Comparison of ENCODE assay signal across 13 mouse cellular contexts in the genomic region with DNA sequence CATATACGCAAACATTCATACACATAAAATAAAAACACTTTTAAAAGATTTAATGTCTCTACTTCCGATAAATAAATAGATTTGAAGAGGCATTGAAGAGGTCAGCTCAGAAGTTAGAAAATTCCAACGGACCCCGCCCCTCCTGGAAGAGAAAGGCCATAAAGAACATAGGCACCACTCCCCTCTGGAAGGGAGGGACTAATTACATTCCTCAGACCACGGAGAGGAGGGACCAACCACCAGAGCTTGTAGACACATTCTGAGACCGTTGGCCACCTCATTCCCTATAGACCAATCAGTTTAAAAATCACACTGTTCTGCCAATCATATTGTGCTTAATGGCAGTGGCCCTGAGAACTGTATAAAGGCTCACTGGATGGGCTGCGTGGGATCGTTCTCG.
"Had no signal": no experiment of that assay in that cellular context is flagged by ENCODE, and none has a peak within 500 bp of the region (broad histone marks: within the 10 kb centered on the region; RNA-seq: fewer than 3 reads in every experiment).

No protein-coding gene starts in this region.

- DNase-seq: kidney, postnatal 14 days; retina, postnatal 1 day; right cerebral cortex, postnatal 4 days; spleen, adult 18-20 months; thymus, adult 18-20 months; thymus, postnatal 14 days had no signal

- H3K27ac ChIP-seq: kidney, embryonic 15.5 days; limb, embryonic 13.5 days; liver, embryonic 14.5 days; neural tube, embryonic 13.5 days had no signal

- H3K4me1 ChIP-seq: kidney, embryonic 15.5 days; limb, embryonic 13.5 days; neural tube, embryonic 13.5 days had no signal

- ATAC-seq: midbrain, embryonic 16.5 days had no signal

- H3K4me2 ChIP-seq: kidney, embryonic 15.5 days; limb, embryonic 13.5 days; lung, embryonic 14.5 days; midbrain, embryonic 11.5 days; neural tube, embryonic 13.5 days had no signal

- H3K4me3 ChIP-seq: kidney, embryonic 15.5 days; limb, embryonic 13.5 days; neural tube, embryonic 13.5 days had no signal

- H3K27me3 ChIP-seq: kidney, embryonic 15.5 days; limb, embryonic 13.5 days; neural tube, embryonic 13.5 days had no signal

- H3K36me3 ChIP-seq: kidney, embryonic 15.5 days; limb, embryonic 13.5 days; neural tube, embryonic 13.5 days had no signal

- H3K9ac ChIP-seq: kidney, embryonic 15.5 days; limb, embryonic 13.5 days; liver, embryonic 14.5 days; lung, embryonic 14.5 days; neural tube, embryonic 13.5 days had no signal

- H3K9me3 ChIP-seq: kidney, embryonic 15.5 days; limb, embryonic 13.5 days; neural tube, embryonic 13.5 days had no signal
